Comparison of ENCODE assay signal across 24 mouse cellular contexts in the genomic region with DNA sequence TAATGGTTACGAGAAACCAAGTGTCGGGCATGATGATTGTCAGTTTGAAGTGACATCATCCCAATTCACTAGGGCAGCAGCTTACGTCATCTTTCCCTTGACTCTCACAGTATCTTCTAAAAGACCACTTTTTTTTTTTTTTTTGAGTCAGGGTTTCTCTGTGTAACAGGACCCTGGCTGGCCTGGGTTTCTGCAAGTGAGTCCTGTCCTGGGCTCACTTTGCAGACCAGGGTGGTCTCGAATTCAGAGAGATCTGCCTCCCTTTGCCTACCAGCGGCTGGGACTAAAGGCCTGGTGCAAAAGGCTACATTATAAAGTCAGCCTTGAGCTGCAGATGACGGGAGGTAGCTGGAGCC. TPM values are rescaled to one million over a fixed set of nuclear protein-coding genes. Genes with fewer than 3 reads are reported as not detected.
DNase-seq lines count a peak whose midpoint lies in the region; ATAC-seq and TF ChIP-seq lines count a peak whose summit lies in the region.
"Had no signal": no experiment of that assay in that cellular context is flagged by ENCODE, and none has a peak within 500 bp of the region (broad histone marks: within the 10 kb centered on the region; RNA-seq: fewer than 3 reads in every experiment).

No protein-coding gene starts in this region.

- no peak overlapping the region for H3K4me3 ChIP-seq in heart, embryonic 11.5 days (ENCODE audit: low read depth, low read length)
- H3K4me3 ChIP-seq in limb, embryonic 11.5 days (ENCODE audit: low read depth, low read length) = no peak overlapping the region
- no peak overlapping the region for H3K4me3 ChIP-seq in limb, embryonic 10.5 days
- no peak overlapping the region for H3K4me3 ChIP-seq in CH12.LX (replicated peaks in 1 of 3; ENCODE audit: low read depth in 2 of 3, low read length in 2 of 3, poor library complexity in 1 of 3)
- no peak overlapping the region for H3K4me3 ChIP-seq in liver, embryonic 15.5 days (replicated peaks)
- H3K4me3 ChIP-seq: forebrain, embryonic 10.5 days; hindbrain, embryonic 15.5 days; limb, embryonic 15.5 days; midbrain, embryonic 12.5 days; neural tube, embryonic 12.5 days had no signal

- H3K27me3 ChIP-seq in heart, embryonic 11.5 days (ENCODE audit: control insufficient read depth, insufficient read depth, low read length) = no peaks in the 10 kb centered on the region
- no peaks in the 10 kb centered on the region for H3K27me3 ChIP-seq in limb, embryonic 11.5 days (ENCODE audit: control insufficient read depth, insufficient read depth, low read length)
- no peaks in the 10 kb centered on the region for H3K27me3 ChIP-seq in limb, embryonic 10.5 days (ENCODE audit: low read depth, poor library complexity, severe bottlenecking)
- no peaks in the 10 kb centered on the region for H3K27me3 ChIP-seq in CH12.LX (replicated peaks)
- no peaks in the 10 kb centered on the region for H3K27me3 ChIP-seq in liver, embryonic 15.5 days
- H3K27me3 ChIP-seq: hindbrain, embryonic 15.5 days; limb, embryonic 15.5 days; midbrain, embryonic 12.5 days; neural tube, embryonic 12.5 days; Patski had no signal

- no peak for TF ChIP-seq CTCF in CH12.LX (conservative IDR thresholded peaks at IDR 0.05 in 1 of 2, IDR thresholded peaks at IDR 0.05 in 1 of 2; ENCODE audit: low read depth in 2 of 2, low read length in 2 of 2)

- ATAC-seq in heart, embryonic 11.5 days (replicated peaks; ENCODE audit: insufficient number of reproducible peaks, low FRiP score, low TSS enrichment) = peak; percentile 37; the same call in 1 of the 2 replicates
- peak; percentile 54; the same call in 1 of the 2 replicates for ATAC-seq in limb, embryonic 11.5 days (ENCODE audit: insufficient number of reproducible peaks, low FRiP score, low TSS enrichment, low read depth)
- peak; percentile 19; the same call in 1 of the 2 replicates for ATAC-seq in liver, embryonic 15.5 days (ENCODE audit: insufficient read depth)
- ATAC-seq: Patski had no signal

- DNase-seq in heart, adult 11 months = no peak
- no peak for DNase-seq in limb, embryonic 11.5 days (ENCODE audit: low spot score)
- DNase-seq in limb, embryonic 10.5 days (ENCODE audit: low spot score) = no peak
- no peak for DNase-seq in CH12.LX (ENCODE audit: extremely low read depth)
- DNase-seq in cerebellum, adult 18-20 months = no peak
- DNase-seq: adrenal gland, postnatal 36 days; cerebellum, adult 9-11 months; gastrocnemius, postnatal 36 days; heart, postnatal 14 days; kidney, adult 9 months; kidney, postnatal 4 days; retina, postnatal 1 day; right cerebral cortex, postnatal 25 days; spleen, adult 18-20 months had no signal

- H3K79me2 ChIP-seq in CH12.LX (replicated peaks; ENCODE audit: control insufficient read depth, extremely low read depth, insufficient read depth, poor library complexity, severe bottlenecking) = no peaks in the 10 kb centered on the region

- dilution Hi-C loops in CH12.LX (cut with MboI; ENCODE audit: extremely low pct_ligation_motif_present, extremely low pct_unique_long_range_greater_than_20kb, low sequenced_read_pairs) = no loop called here

- no peak for TF ChIP-seq EP300 in CH12.LX (IDR thresholded peaks at IDR 0.05; ENCODE audit: low read length)

- peaks cover 12% of the 10 kb centered on the region for H3K4me1 ChIP-seq in heart, embryonic 11.5 days (ENCODE audit: control insufficient read depth, insufficient read depth, low read length)
- no peaks in the 10 kb centered on the region for H3K4me1 ChIP-seq in limb, embryonic 11.5 days (ENCODE audit: control insufficient read depth, insufficient read depth, low read length)
- H3K4me1 ChIP-seq in limb, embryonic 10.5 days = peaks cover 8% of the 10 kb centered on the region; the same call in 1 of the 2 replicates
- peaks cover 7 to 10% of the 10 kb centered on the region in 2 experiments; a peak in 3 of 4 replicates for H3K4me1 ChIP-seq in CH12.LX (ENCODE audit: control insufficient read depth in 1 of 2, insufficient read depth in 2 of 2)
- H3K4me1 ChIP-seq in liver, embryonic 15.5 days (replicated peaks) = peaks cover 24% of the 10 kb centered on the region
- H3K4me1 ChIP-seq: neural tube, embryonic 12.5 days had no signal

- TF ChIP-seq RAD21 in CH12.LX (IDR thresholded peaks at IDR 0.05; ENCODE audit: low read depth, low read length) = no peak

- H3K4me2 ChIP-seq in heart, embryonic 11.5 days = peak overlapping the region; percentile 24
- H3K4me2 ChIP-seq in limb, embryonic 11.5 days (ENCODE audit: low read depth, severe bottlenecking) = no peak overlapping the region
- H3K4me2 ChIP-seq in CH12.LX (ENCODE audit: insufficient read depth, low read depth, poor library complexity, severe bottlenecking) = no peak overlapping the region
- peak overlapping the region; percentile 49 for H3K4me2 ChIP-seq in liver, embryonic 15.5 days
- H3K4me2 ChIP-seq: hindbrain, embryonic 15.5 days; limb, embryonic 15.5 days; midbrain, embryonic 12.5 days; neural tube, embryonic 12.5 days had no signal

- TF ChIP-seq POLR2A in CH12.LX (IDR thresholded peaks at IDR 0.05; ENCODE audit: low read depth, low read length) = no peak

- H3K36me3 ChIP-seq in heart, embryonic 11.5 days (ENCODE audit: control insufficient read depth, insufficient read depth, low read length) = no peaks in the 10 kb centered on the region
- no peaks in the 10 kb centered on the region for H3K36me3 ChIP-seq in limb, embryonic 11.5 days (ENCODE audit: control insufficient read depth, insufficient read depth, low read length)
- H3K36me3 ChIP-seq in limb, embryonic 10.5 days = no peaks in the 10 kb centered on the region
- no peaks in the 10 kb centered on the region for H3K36me3 ChIP-seq in CH12.LX (replicated peaks in 1 of 2; ENCODE audit: control insufficient read depth in 1 of 2, insufficient read depth in 1 of 2, low read length in 1 of 2)
- peaks cover 57% of the 10 kb centered on the region for H3K36me3 ChIP-seq in liver, embryonic 15.5 days (replicated peaks)
- H3K36me3 ChIP-seq: forebrain, embryonic 10.5 days; hindbrain, embryonic 15.5 days; limb, embryonic 15.5 days; midbrain, embryonic 12.5 days; neural tube, embryonic 12.5 days had no signal

- WGBS in heart, embryonic 11.5 days (ENCODE audit: insufficient replicate concordance) = 44% methylated on average over 6 of the region's 6 CpGs
- WGBS in limb, embryonic 11.5 days = 67% methylated on average over 6 of the region's 6 CpGs
- 78% methylated on average over 6 of the region's 6 CpGs for WGBS in limb, embryonic 10.5 days
- WGBS in liver, embryonic 15.5 days (ENCODE audit: insufficient replicate concordance) = 71% methylated on average over 6 of the region's 6 CpGs

- in situ Hi-C loops in CH12.LX (cut with MboI; ENCODE audit: low pct_ligation_motif_present, low pct_unique_long_range_greater_than_20kb, low sequenced_read_pairs) = no loop called here

- no peaks in the 10 kb centered on the region for H3K9me3 ChIP-seq in heart, embryonic 11.5 days (replicated peaks; ENCODE audit: control insufficient read depth, low read length)
- H3K9me3 ChIP-seq in limb, embryonic 11.5 days (ENCODE audit: control insufficient read depth, low read length) = no peaks in the 10 kb centered on the region
- H3K9me3 ChIP-seq in limb, embryonic 10.5 days (replicated peaks) = no peaks in the 10 kb centered on the region
- no peaks in the 10 kb centered on the region for H3K9me3 ChIP-seq in CH12.LX (replicated peaks; ENCODE audit: low read length)
- H3K9me3 ChIP-seq in liver, embryonic 15.5 days (replicated peaks) = no peaks in the 10 kb centered on the region
- H3K9me3 ChIP-seq: forebrain, embryonic 10.5 days; G1E; hindbrain, embryonic 15.5 days; limb, embryonic 15.5 days; midbrain, embryonic 12.5 days; neural tube, embryonic 12.5 days had no signal

- no peak overlapping the region for H3K9ac ChIP-seq in heart, embryonic 11.5 days (ENCODE audit: low read depth, low read length)
- H3K9ac ChIP-seq in limb, embryonic 11.5 days (ENCODE audit: low read length) = no peak overlapping the region
- no peak overlapping the region for H3K9ac ChIP-seq in CH12.LX (ENCODE audit: insufficient read depth, low read depth)
- no peak overlapping the region for H3K9ac ChIP-seq in liver, embryonic 15.5 days
- H3K9ac ChIP-seq: hindbrain, embryonic 15.5 days; limb, embryonic 15.5 days; midbrain, embryonic 12.5 days; neural tube, embryonic 12.5 days had no signal

- H3K27ac ChIP-seq in heart, embryonic 11.5 days (ENCODE audit: low read depth, low read length) = 0 out of 2 replicates have a peak overlapping the region, but pooled peaks have one; percentile 35
- H3K27ac ChIP-seq in limb, embryonic 11.5 days (replicated peaks; ENCODE audit: low read depth, low read length) = no peak overlapping the region
- H3K27ac ChIP-seq in limb, embryonic 10.5 days = no peak overlapping the region
- no peak overlapping the region for H3K27ac ChIP-seq in CH12.LX (ENCODE audit: insufficient read depth, low read depth)
- 0 out of 2 replicates have a peak overlapping the region, but pooled peaks have one; percentile 48 for H3K27ac ChIP-seq in liver, embryonic 15.5 days (replicated peaks)
- H3K27ac ChIP-seq: forebrain, embryonic 10.5 days; hindbrain, embryonic 15.5 days; limb, embryonic 15.5 days; macrophage; midbrain, embryonic 12.5 days; neural tube, embryonic 12.5 days had no signal

TF ChIP-seq in CH12.LX, 34 proteins besides CTCF, POLR2A, EP300 and RAD21:
- no peak for TF ChIP-seq HCFC1 (IDR thresholded peaks at IDR 0.05; ENCODE audit: low read depth, low read length)
- peak; percentile 46; the same call in 1 of the 2 replicates for TF ChIP-seq ZNF384 (IDR thresholded peaks at IDR 0.05; ENCODE audit: low read depth, low read length)

RNA-seq across cellular contexts. Expression of a gene that starts 29.9 kb away (rescaled TPM):
- polyA plus RNA-seq in heart, embryonic 11.5 days (2014; fragmentation: Nextera tagmentation; extraction: Ambion mirVana) = 45.8 and 51.7 TPM in 2 replicates
- 9.0 and 12.0 TPM in 2 replicates for polyA plus RNA-seq in limb, embryonic 11.5 days (2014; fragmentation: Nextera tagmentation; extraction: Ambion mirVana)
- 10.0 and 13.8 TPM in 2 replicates for polyA plus RNA-seq in limb, embryonic 10.5 days (2016; fragmentation: Nextera tagmentation; extraction: Ambion mirVana)
- total RNA-seq in CH12.LX (2012; rRNA removed) (0.30 and 0.50 TPM in 2 replicates), CH12.LX (2014; rRNA removed) (0.64 and 0.72 TPM in 2 replicates)
- 0.59 and 1.2 TPM in 2 replicates for polyA plus RNA-seq in CH12.LX (2012; ENCODE audit: insufficient read length, low read depth)
- polyA plus RNA-seq in liver, embryonic 15.5 days (2015; fragmentation: Nextera tagmentation; extraction: Ambion mirVana) = 43.0 and 45.1 TPM in 2 replicates
- polyA plus RNA-seq: Patski had no signal

Comparison
In these comparisons a context has a peak if more than half of its experiments do, and no peak if none do; other contexts are left out.
1. H3K27ac ChIP-seq: peak in heart, embryonic 11.5 days (single experiment) and liver, embryonic 15.5 days (single experiment); none in limb, embryonic 11.5 days (single experiment), limb, embryonic 10.5 days (single experiment) and CH12.LX (single experiment).
2. H3K4me2 ChIP-seq: peak in heart, embryonic 11.5 days (single experiment) and liver, embryonic 15.5 days (single experiment); none in limb, embryonic 11.5 days (single experiment) and CH12.LX (single experiment).
3. Peak in every context shown above with its lines, with median percentiles within 50 percentile points of each other: ATAC-seq.